Mouse (Mus musculus): ENCODE measurements around the gene Gm21083. TPM values are rescaled to one million over a fixed set of nuclear protein-coding genes. Genes with fewer than 3 reads are reported as not detected.

Gene Gm21083
- polyA plus RNA-seq, 1 experiment from 2014 or later, result not detected

Other genes with a start within 250 kb of the Gm21083 start
- gene Gm21149, start 100.8 kb upstream of the Gm21083 start, polyA plus RNA-seq (2015; fragmentation: Nextera tagmentation; extraction: Ambion mirVana), result not detected in 2 replicates
- gene Gm21190, start 48.1 kb upstream of the Gm21083 start, polyA plus RNA-seq (2015; fragmentation: Nextera tagmentation; extraction: Ambion mirVana), result not detected in 2 replicates
- not detected in 2 replicates for gene Speer4d, start 41.7 kb downstream of the Gm21083 start, polyA plus RNA-seq (2015; fragmentation: Nextera tagmentation; extraction: Ambion mirVana)
- gene 4930572O03Rik, start 79.7 kb downstream of the Gm21083 start, polyA plus RNA-seq (2015; fragmentation: Nextera tagmentation; extraction: Ambion mirVana), result not detected in 2 replicates
- gene Speer4c, start 136.9 kb downstream of the Gm21083 start, polyA plus RNA-seq (2015; fragmentation: Nextera tagmentation; extraction: Ambion mirVana), result not detected in 2 replicates